Mouse (Mus musculus) intestine, postnatal 0 days (tissue): ENCODE measurements around the gene Gm9922. TPM values are rescaled to one million over a fixed set of nuclear protein-coding genes. Genes with fewer than 3 reads are reported as not detected.

Experiments used
- ATAC-seq: fragments of 200-750 bp; cut with Nextera tagmentation; 2 replicates; pipeline ENCODE4 v1.8.0; 2017; ENCODE audit warnings: mild to moderate bottlenecking, moderate TSS enrichment, moderate library complexity
- H3K27ac ChIP-seq: fragments of 300-500 bp; sonication (generic); 2 replicates; pipeline ENCODE4 v1.5.1; 2014; ENCODE audit warnings: mild to moderate bottlenecking, low read depth, low read length, moderate library complexity
- H3K27me3 ChIP-seq: fragments of 300-500 bp; sonication (generic); replicated peaks from 2 replicates; pipeline ENCODE4 v1.6.1; 2014; ENCODE audit warnings: low read length, mixed read lengths; ENCODE audit not compliant: control insufficient read depth, insufficient read depth
- H3K36me3 ChIP-seq: fragments of 300-500 bp; sonication (generic); 2 replicates; pipeline ENCODE4 v1.6.1; 2014; ENCODE audit warnings: mild to moderate bottlenecking, moderate library complexity; ENCODE audit not compliant: control insufficient read depth, insufficient read depth
- H3K4me1 ChIP-seq: fragments of 300-500 bp; sonication (generic); replicated peaks from 2 replicates; pipeline ENCODE4 v1.6.1; 2014; ENCODE audit warnings: antibody characterized with exemption, low read length, mixed read lengths; ENCODE audit not compliant: control insufficient read depth, insufficient read depth
- H3K4me2 ChIP-seq: fragments of 300-500 bp; sonication (generic); replicated peaks from 2 replicates; pipeline ENCODE4 v1.6.1; 2014; ENCODE audit warnings: low read depth, mild to moderate bottlenecking, moderate library complexity
- H3K4me3 ChIP-seq: fragments of 300-500 bp; sonication (generic); 2 replicates; pipeline ENCODE4 v1.5.1; 2014; ENCODE audit warnings: low read depth, low read length
- H3K9ac ChIP-seq: fragments of 300-500 bp; sonication (generic); 2 replicates; pipeline ENCODE4 v1.6.1; 2014; ENCODE audit warnings: mild to moderate bottlenecking, low read depth, low read length
- H3K9me3 ChIP-seq: fragments of 300-500 bp; sonication (generic); 2 replicates; pipeline ENCODE4 v1.6.1; 2016; ENCODE audit warnings: mixed run types; ENCODE audit not compliant: control insufficient read depth
- CTCF ChIP-seq: sonication (generic); IDR thresholded peaks from 2 replicates; pipeline ENCODE4 v1.5.1; 2016; ENCODE audit warnings: low read depth, mild to moderate bottlenecking, control low read depth, antibody characterized with exemption, moderate library complexity
- WGBS: fragments of 180-500 bp; shearing (Covaris S2); extraction: QIAGEN DNeasy Blood & Tissue Kit; methylation state at CpG from one replicate; pipeline ENCODE4 v1.1.7; 2014; 5-methylcytosine and 5-hydroxymethylcytosine counted together
- polyA plus RNA-seq: library from polyadenylated mRNA; unstranded; fragments of >200 nt; fragmentation: Nextera tagmentation; extraction: Ambion mirVana; gene quantifications from 2 replicates; pipeline ENCODE4 v1.2.1, GENCODE M21; 2015

Gm9922 gene
- polyA plus RNA-seq, 1 experiment from 2014 or later: 0.93 TPM

- TF ChIP-seq CTCF: no peak
- Histone ChIP-seq H3K4me3 (no peak overlapping the region), H3K27me3 (no peaks in the 10 kb centered on the region), H3K27ac (no peak overlapping the region), H3K9ac (no peak overlapping the region), H3K36me3 (no peaks in the 10 kb centered on the region), H3K4me1 (no peaks in the 10 kb centered on the region), H3K9me3 (no peaks in the 10 kb centered on the region), H3K4me2 (no peak overlapping the region)
- WGBS: 74% methylated on average over 4 of the region's 4 CpGs
- no peak for ATAC-seq
Observed at GRCm38 (mm10) chr14:101704479-101704878, 25.1 kb downstream of the Gm9922 start.

GRCm38 (mm10) chr14:101688406-101688805 is 41.2 kb downstream of the Gm9922 start:
- 80% methylated on average over 2 of the region's 2 CpGs for WGBS
- no peak for ATAC-seq

GRCm38 (mm10) chr14:101687696-101688095 is 41.9 kb downstream of the Gm9922 start:
- WGBS: 80% methylated on average over 6 of the region's 6 CpGs

More at GRCm38 (mm10) chr14:101688406-101688805, 41.2 kb downstream of the Gm9922 start:
- Histone ChIP-seq H3K27me3 (no peaks in the 10 kb centered on the region), H3K36me3 (peaks cover 2% of the 10 kb centered on the region; the same call in 1 of the 2 replicates), H3K27ac (no peak overlapping the region), H3K4me2 (no peak overlapping the region), H3K4me3 (no peak overlapping the region), H3K9me3 (no peaks in the 10 kb centered on the region), H3K9ac (no peak overlapping the region), H3K4me1 (no peaks in the 10 kb centered on the region)
- TF ChIP-seq CTCF: no peak

More at GRCm38 (mm10) chr14:101687696-101688095, 41.9 kb downstream of the Gm9922 start:
- no peak overlapping the region for H3K4me2 ChIP-seq
- H3K27ac ChIP-seq: no peak overlapping the region
- no peaks in the 10 kb centered on the region for H3K36me3 ChIP-seq
- H3K9me3 ChIP-seq: no peaks in the 10 kb centered on the region
- TF ChIP-seq CTCF: no peak
- H3K27me3 ChIP-seq: no peaks in the 10 kb centered on the region
- H3K4me1 ChIP-seq: no peaks in the 10 kb centered on the region
- H3K4me3 ChIP-seq: no peak overlapping the region
- ATAC-seq: no peak
- no peak overlapping the region for H3K9ac ChIP-seq

Other genes with a start within 250 kb of the Gm9922 start
- 4.1 and 4.3 TPM in 2 replicates for gene Tbc1d4, start 120.6 kb downstream of the Gm9922 start, polyA plus RNA-seq
- 186 and 196 TPM in 2 replicates for gene Commd6, start 89.1 kb downstream of the Gm9922 start, polyA plus RNA-seq
- 142 and 143 TPM in 2 replicates for gene Uchl3, start 75.8 kb downstream of the Gm9922 start, polyA plus RNA-seq
- 24.5 and 27.0 TPM in 2 replicates for gene Lmo7, start 143 bp upstream of the Gm9922 start, polyA plus RNA-seq